Mouse (Mus musculus) midbrain, embryonic 13.5 days (tissue): ENCODE data around the gene Kcnd2. TPM values are rescaled to one million over a fixed set of nuclear protein-coding genes. Genes with fewer than 3 reads are reported as not detected.

Experiments
- ATAC-seq: fragments of 200-750 bp; cut with Nextera tagmentation; 2 replicates; pipeline ENCODE4 v1.8.0; 2017; ENCODE audit warnings: mild to moderate bottlenecking, moderate TSS enrichment, moderate library complexity
- H3K27ac ChIP-seq: fragments of 300-500 bp; sonication (generic); 2 replicates; pipeline ENCODE4 v1.5.1; 2015; ENCODE audit warnings: inconsistent platforms, mild to moderate bottlenecking, moderate library complexity
- H3K27me3 ChIP-seq: fragments of 300-500 bp; sonication (generic); 2 replicates; pipeline ENCODE4 v1.6.1; 2015; ENCODE audit warnings: mild to moderate bottlenecking, inconsistent platforms
- H3K36me3 ChIP-seq: fragments of 300-500 bp; sonication (generic); 2 replicates; pipeline ENCODE4 v1.6.1; 2015; ENCODE audit warnings: mild to moderate bottlenecking, inconsistent platforms
- H3K4me1 ChIP-seq: fragments of 300-500 bp; sonication (generic); replicated peaks from 2 replicates; pipeline ENCODE4 v1.6.1; 2015; ENCODE audit warnings: inconsistent platforms
- H3K4me2 ChIP-seq: fragments of 300-500 bp; sonication (generic); replicated peaks from 2 replicates; pipeline ENCODE4 v1.6.1; 2015; ENCODE audit warnings: moderate library complexity, mild to moderate bottlenecking, inconsistent platforms
- H3K4me3 ChIP-seq: fragments of 300-500 bp; sonication (generic); replicated peaks from 2 replicates; pipeline ENCODE4 v1.5.1; 2015; ENCODE audit warnings: mild to moderate bottlenecking, inconsistent platforms
- H3K9ac ChIP-seq: fragments of 300-500 bp; sonication (generic); replicated peaks from 2 replicates; pipeline ENCODE4 v1.6.1; 2015; ENCODE audit warnings: mild to moderate bottlenecking, inconsistent platforms
- H3K9me3 ChIP-seq: fragments of 300-500 bp; sonication (generic); 2 replicates; pipeline ENCODE4 v1.6.1; 2016; ENCODE audit warnings: mild to moderate bottlenecking, inconsistent platforms
- WGBS: fragments of 180-500 bp; shearing (Covaris S2); methylation state at CpG from one replicate; pipeline ENCODE4 v1.1.7; 2015; 5-methylcytosine and 5-hydroxymethylcytosine counted together
- polyA plus RNA-seq: library from polyadenylated mRNA; unstranded; fragments of >200 nt; fragmentation: Nextera tagmentation; extraction: Ambion mirVana; gene quantifications from 2 replicates; pipeline ENCODE4 v1.2.1, GENCODE M21; 2015

Kcnd2 gene
- 8.4 and 8.6 TPM in 2 replicates for polyA plus RNA-seq

DNA sequence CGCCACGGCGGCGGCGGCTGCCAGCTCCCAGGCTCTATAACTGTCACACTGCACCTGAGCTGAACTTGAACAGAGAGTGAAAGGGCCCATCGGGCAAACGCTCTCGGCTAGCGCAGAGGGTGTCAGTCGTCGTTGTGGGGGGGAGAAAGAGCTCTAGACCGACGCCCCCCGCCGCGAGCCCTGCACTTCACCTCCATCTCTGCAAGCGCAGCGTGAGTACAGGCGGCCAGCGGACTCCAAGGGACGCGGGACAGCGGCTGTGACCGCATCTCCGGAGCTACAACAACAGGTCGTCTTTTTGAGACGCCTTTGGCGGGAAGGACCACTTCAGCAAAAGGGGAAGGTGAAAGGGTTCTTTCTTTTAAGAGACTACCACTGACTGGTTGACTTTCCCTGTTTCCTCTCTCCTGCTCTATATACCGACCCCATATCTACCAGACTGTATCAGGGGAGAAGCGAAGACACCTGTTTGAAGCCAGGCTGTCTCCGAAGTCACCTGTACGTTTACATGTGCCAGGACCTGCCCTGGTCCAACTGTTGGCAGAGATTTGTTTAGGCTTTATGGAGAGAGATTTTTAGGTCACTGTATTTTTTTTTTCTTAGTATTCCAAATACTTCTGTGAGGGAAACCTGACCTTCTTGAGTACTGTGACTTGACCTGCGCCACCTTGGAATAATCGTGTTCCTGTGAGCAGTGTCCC lies at the start of gene Kcnd2:
Kcnd2 (plus strand) TSS at position 13 of the 701 bp plus-strand sequence.
- 0 out of 2 replicates have a peak, but pooled peaks cover 3% of the 10 kb centered on the region for H3K36me3 ChIP-seq
- H3K27ac ChIP-seq, result peak within 1 kb of the TSS; percentile 89
- H3K4me1 ChIP-seq, result peaks cover 9% of the 10 kb centered on the region
- no peaks in the 10 kb centered on the region for H3K27me3 ChIP-seq
- ATAC-seq, result no peak; the same call in 1 of the 2 replicates
- H3K4me2 ChIP-seq, result peak within 1 kb of the TSS; percentile 81
- peak within 1 kb of the TSS; percentile 95 for H3K4me3 ChIP-seq
- WGBS, result 9% methylated on average over 34 of the region's 34 CpGs
- H3K9ac ChIP-seq, result peak within 1 kb of the TSS; percentile 84
- no peaks in the 10 kb centered on the region for H3K9me3 ChIP-seq

DNA sequence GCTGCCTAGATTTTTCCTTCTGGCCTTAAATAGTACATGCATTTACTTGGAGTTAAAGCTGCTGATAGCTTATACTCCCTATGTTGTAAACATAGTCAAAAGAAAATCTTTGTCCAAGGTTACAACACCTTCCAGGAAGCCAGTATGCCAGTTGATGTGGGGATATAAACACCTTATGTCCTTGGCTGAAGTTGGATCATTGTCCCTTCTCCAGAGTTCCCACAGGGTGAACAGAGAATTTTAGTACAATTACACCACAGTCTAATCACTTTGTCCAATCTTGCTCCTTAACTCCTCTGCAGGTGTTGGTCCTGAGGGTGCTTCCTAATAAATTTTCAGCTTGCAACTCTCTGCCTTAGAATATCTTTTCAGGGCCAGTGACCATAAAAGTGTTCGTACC lies 48.7 kb upstream of the Kcnd2 start:
- Histone ChIP-seq H3K9me3 (no peaks in the 10 kb centered on the region), H3K9ac (no peak overlapping the region), H3K27ac (no peak overlapping the region), H3K4me1 (no peaks in the 10 kb centered on the region), H3K4me2 (no peak overlapping the region), H3K27me3 (no peaks in the 10 kb centered on the region), H3K36me3 (no peaks in the 10 kb centered on the region), H3K4me3 (no peak overlapping the region)
- no peak for ATAC-seq
- WGBS, result 92% methylated on average over 1 of the region's 1 CpGs

DNA sequence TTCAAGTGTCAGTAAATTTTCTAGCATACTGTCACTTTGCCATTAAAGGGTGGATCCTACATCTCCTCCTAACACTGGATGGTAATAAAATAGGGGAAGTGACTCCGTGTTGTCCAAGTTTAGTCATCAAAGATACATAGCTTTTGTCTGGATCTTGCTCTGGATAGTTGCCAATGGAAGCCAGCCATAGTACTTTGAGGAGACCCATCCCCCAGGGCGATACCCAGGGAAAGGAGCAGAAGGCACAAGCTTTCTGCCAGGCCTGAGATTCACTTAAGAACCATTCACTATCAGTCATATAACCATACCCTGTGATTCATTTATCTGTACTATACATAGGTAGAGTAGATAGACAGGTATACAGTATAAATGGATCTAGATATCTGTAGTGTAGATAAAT lies 20.0 kb upstream of the Kcnd2 start:
- H3K9me3 ChIP-seq, result peaks cover 12% of the 10 kb centered on the region; the same call in 1 of the 2 replicates
- no peaks in the 10 kb centered on the region for H3K4me1 ChIP-seq
- H3K4me3 ChIP-seq, result no peak overlapping the region
- no peak overlapping the region for H3K4me2 ChIP-seq
- H3K36me3 ChIP-seq, result no peaks in the 10 kb centered on the region
- ATAC-seq, result no peak
- H3K27ac ChIP-seq, result no peak overlapping the region
- no peaks in the 10 kb centered on the region for H3K27me3 ChIP-seq
- 80% methylated on average over 2 of the region's 2 CpGs for WGBS
- H3K9ac ChIP-seq, result no peak overlapping the region

DNA sequence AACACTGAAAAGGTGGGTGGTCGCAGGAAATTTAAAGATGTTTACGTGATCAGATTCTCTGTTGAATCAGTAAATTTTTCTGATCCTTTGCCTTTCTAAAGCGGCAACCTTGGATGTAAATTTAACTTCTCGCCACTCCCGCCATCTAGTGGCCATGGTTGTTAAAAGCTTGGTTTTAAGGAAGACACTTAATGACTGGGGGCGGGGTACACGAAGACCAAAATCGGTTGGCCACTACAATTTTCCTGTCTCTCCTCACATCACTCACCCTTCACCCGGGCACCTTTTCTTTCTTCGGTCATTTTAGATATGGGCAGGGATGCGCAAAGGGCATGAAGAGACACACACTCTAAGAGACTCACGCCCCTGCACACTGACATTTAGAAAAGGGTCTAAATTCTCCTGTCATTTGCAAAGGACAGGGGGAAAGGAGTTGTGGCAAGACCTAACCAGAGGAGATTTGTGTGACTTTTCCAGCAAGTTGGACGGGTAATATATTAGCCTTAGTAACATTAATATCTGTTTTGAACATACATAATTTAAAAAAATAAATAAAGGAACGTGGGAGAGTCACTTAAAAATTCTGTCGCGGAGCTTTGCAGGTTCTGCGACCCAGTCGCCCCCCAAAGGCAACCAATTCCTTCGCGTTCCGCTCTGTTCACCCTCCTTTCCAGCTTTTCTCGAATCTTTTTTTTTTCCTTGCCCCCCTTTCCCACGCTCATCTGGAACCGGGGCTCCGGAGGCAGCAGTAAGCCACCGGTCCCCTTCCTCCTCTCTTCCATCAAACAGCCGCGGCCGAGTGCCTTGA lies 1.2 kb upstream of the Kcnd2 start:
- H3K4me3 ChIP-seq, result peak overlapping the region; percentile 95
- H3K36me3 ChIP-seq, result 0 out of 2 replicates have a peak, but pooled peaks cover 3% of the 10 kb centered on the region
- H3K4me2 ChIP-seq, result peak overlapping the region; percentile 81
- no peaks in the 10 kb centered on the region for H3K9me3 ChIP-seq
- H3K27ac ChIP-seq, result peak overlapping the region; percentile 89
- under 1% methylated on average over 29 of the region's 29 CpGs for WGBS
- H3K9ac ChIP-seq, result peak overlapping the region; percentile 84
- peak; percentile 55 for ATAC-seq
- H3K4me1 ChIP-seq, result peaks cover 9% of the 10 kb centered on the region
- H3K27me3 ChIP-seq, result no peaks in the 10 kb centered on the region

DNA sequence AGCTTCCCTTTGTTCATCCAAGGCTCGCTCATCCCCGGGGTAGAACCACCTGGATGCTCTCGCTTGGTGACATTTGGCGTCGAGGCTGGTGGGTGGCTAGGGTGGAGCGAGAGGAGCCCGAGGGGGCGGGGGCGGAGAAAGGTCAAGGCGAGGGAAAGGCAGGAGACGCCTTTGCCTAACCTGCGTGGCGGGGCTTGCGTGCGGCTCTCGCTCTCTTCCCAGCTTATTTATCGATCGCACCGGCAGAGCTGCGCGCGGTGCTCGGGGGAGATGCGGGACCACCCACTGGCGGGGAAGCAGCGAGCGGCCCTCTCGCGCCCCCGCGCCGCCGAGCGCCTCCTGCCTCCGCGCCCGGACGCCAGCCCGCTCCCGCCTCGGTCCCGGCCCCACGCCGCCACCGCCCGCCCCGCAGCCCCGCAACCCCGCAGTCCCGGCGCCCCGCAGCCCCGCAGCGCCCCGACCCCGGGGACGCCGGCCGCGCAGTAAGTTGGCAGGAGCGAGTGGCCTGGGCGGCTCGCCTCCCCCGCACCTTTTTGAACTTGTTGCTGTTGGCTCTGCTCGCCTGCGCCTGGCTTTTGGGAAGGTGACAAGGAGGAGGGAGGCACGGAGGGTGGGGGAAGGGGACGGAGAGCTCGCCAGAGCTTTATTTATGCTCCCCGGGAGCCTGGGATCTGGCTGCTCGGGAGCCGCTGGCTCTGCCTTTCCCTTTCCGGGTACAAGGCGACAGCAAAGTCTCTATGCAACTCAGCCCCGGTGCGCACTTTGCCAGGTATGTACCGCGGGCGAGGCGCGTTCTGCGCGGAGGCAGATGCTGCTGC lies 421 bp upstream of the Kcnd2 start:
- Histone ChIP-seq H3K4me3 (peak overlapping the region; percentile 95), H3K4me2 (peak overlapping the region; percentile 81), H3K4me1 (peaks cover 9% of the 10 kb centered on the region), H3K27me3 (no peaks in the 10 kb centered on the region), H3K9me3 (no peaks in the 10 kb centered on the region), H3K27ac (peak overlapping the region; percentile 89), H3K36me3 (0 out of 2 replicates have a peak, but pooled peaks cover 3% of the 10 kb centered on the region), H3K9ac (peak overlapping the region; percentile 84)
- peak; percentile 80 for ATAC-seq
- WGBS, result under 1% methylated on average over 83 of the region's 83 CpGs

DNA sequence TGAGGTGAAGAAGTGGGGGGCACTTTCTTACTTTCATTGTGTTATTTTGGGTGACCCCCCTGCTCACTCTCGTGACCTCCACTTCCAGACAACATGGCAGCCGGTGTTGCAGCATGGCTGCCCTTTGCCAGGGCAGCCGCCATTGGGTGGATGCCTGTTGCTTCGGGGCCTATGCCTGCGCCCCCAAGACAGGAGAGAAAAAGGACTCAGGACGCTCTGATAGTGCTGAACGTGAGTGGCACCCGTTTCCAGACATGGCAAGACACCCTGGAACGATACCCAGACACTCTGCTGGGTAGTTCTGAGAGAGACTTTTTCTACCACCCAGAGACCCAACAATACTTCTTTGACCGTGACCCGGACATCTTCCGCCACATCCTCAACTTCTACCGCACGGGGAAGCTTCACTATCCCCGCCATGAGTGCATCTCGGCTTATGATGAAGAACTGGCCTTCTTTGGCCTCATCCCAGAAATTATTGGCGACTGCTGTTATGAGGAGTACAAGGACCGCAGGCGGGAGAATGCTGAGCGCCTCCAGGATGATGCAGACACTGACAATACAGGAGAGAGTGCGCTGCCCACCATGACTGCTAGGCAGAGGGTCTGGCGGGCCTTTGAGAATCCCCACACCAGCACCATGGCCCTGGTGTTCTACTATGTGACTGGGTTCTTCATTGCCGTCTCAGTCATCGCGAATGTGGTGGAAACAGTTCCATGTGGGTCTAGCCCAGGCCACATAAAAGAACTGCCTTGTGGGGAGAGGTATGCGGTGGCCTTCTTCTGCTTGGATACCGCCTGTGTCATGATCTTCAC lies 1.1 kb downstream of the Kcnd2 start:
- Histone ChIP-seq H3K4me3 (peak overlapping the region; percentile 95), H3K4me1 (peaks cover 9% of the 10 kb centered on the region), H3K27me3 (no peaks in the 10 kb centered on the region), H3K9me3 (no peaks in the 10 kb centered on the region), H3K9ac (no peak overlapping the region), H3K36me3 (0 out of 2 replicates have a peak, but pooled peaks cover 3% of the 10 kb centered on the region), H3K4me2 (peak overlapping the region; percentile 81), H3K27ac (no peak overlapping the region)
- WGBS, result 96% methylated on average over 27 of the region's 27 CpGs
- ATAC-seq, result no peak

DNA sequence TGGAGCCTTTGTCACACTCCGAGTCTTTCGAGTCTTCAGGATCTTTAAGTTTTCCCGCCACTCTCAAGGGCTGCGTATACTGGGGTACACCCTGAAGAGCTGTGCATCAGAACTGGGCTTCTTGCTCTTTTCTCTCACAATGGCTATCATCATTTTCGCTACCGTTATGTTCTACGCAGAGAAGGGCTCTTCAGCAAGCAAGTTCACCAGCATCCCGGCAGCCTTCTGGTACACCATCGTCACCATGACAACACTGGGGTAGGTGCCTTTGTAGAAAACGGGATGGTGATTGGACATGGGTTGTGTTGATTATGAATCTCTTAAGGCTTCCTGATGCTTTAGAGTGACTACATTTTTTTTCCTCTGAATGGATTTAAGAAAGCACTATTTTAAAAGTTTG lies 1.9 kb downstream of the Kcnd2 start:
- peaks cover 9% of the 10 kb centered on the region for H3K4me1 ChIP-seq
- 0 out of 2 replicates have a peak, but pooled peaks cover 3% of the 10 kb centered on the region for H3K36me3 ChIP-seq
- H3K27me3 ChIP-seq, result no peaks in the 10 kb centered on the region
- no peak overlapping the region for H3K9ac ChIP-seq
- WGBS, result 91% methylated on average over 10 of the region's 10 CpGs
- 0 out of 2 replicates have a peak overlapping the region, but pooled peaks have one; percentile 23 for H3K4me2 ChIP-seq
- no peak overlapping the region for H3K27ac ChIP-seq
- no peak overlapping the region for H3K4me3 ChIP-seq
- no peaks in the 10 kb centered on the region for H3K9me3 ChIP-seq
- no peak for ATAC-seq

DNA sequence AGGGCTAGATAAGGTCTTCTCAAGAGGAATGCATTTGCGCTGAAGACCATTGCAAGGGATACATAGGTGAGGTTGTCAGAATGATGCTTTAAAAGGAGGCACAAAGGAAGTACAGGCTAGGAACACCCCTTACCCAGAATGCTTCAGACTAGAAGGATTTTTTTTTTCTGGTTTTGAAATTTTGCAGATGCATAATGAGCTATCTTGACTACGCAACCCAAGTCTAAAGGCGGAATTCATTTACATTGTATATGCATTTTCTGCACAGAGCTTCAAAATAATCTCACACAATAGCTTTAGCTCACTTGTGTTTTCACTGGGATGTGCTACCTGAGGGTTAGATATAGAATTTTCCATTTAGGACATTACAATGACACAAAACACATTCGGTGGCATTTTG lies 10.8 kb downstream of the Kcnd2 start:
- WGBS, result 92% methylated on average over 4 of the region's 4 CpGs
- Histone ChIP-seq H3K4me2 (no peak overlapping the region), H3K4me1 (0 out of 2 replicates have a peak, but pooled peaks cover 4% of the 10 kb centered on the region), H3K27ac (no peak overlapping the region), H3K9ac (no peak overlapping the region), H3K4me3 (no peak overlapping the region), H3K36me3 (no peaks in the 10 kb centered on the region), H3K9me3 (no peaks in the 10 kb centered on the region), H3K27me3 (no peaks in the 10 kb centered on the region)
- no peak for ATAC-seq

DNA sequence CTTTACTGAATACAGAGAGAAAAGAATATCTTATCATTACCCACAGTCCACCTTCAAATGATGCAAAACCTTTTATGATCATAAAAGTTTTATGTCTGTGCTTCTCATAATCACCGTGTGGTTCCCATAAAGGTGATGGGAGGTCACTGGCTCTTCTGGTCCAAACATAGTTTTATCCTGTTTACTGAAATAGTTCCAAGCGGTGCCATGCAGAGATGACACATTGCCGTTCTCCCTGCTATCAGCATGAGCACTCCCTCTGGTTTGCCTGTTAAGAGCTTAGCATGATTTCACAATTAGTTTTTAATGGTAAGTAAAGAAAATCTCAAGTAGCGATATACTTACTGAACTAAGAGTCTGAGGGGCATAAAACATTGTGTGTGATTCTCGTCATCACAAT lies 43.7 kb downstream of the Kcnd2 start:
- no peak overlapping the region for H3K9ac ChIP-seq
- H3K27me3 ChIP-seq, result no peaks in the 10 kb centered on the region
- ATAC-seq, result no peak
- no peaks in the 10 kb centered on the region for H3K36me3 ChIP-seq
- H3K4me1 ChIP-seq, result no peaks in the 10 kb centered on the region
- H3K9me3 ChIP-seq, result no peaks in the 10 kb centered on the region
- no peak overlapping the region for H3K4me3 ChIP-seq
- H3K4me2 ChIP-seq, result no peak overlapping the region
- H3K27ac ChIP-seq, result no peak overlapping the region
- WGBS, result 86% methylated on average over 5 of the region's 5 CpGs

DNA sequence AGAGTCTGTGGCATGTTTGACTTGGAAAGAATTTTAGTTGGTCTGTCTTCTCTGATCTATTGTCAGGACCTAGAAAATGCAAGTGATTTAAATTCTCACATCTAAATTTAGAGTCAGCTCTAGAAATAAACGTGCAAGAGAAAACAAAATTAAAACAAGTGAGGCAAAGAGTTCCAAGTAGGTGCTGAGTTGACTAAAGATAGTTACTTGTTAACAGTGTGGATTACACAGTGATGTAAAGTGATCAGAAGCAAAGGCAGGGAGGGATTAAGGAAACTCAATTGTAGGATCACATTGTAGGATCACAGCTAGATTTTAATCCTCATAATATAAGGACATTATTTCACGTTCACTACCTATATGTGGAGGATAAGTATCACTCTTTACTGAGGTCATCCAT lies 52.6 kb downstream of the Kcnd2 start:
- Histone ChIP-seq H3K4me3 (no peak overlapping the region), H3K4me1 (no peaks in the 10 kb centered on the region), H3K9me3 (no peaks in the 10 kb centered on the region), H3K4me2 (no peak overlapping the region), H3K36me3 (no peaks in the 10 kb centered on the region), H3K27me3 (no peaks in the 10 kb centered on the region), H3K9ac (no peak overlapping the region), H3K27ac (no peak overlapping the region)
- 32% methylated on average over 2 of the region's 2 CpGs for WGBS
- ATAC-seq, result no peak

DNA sequence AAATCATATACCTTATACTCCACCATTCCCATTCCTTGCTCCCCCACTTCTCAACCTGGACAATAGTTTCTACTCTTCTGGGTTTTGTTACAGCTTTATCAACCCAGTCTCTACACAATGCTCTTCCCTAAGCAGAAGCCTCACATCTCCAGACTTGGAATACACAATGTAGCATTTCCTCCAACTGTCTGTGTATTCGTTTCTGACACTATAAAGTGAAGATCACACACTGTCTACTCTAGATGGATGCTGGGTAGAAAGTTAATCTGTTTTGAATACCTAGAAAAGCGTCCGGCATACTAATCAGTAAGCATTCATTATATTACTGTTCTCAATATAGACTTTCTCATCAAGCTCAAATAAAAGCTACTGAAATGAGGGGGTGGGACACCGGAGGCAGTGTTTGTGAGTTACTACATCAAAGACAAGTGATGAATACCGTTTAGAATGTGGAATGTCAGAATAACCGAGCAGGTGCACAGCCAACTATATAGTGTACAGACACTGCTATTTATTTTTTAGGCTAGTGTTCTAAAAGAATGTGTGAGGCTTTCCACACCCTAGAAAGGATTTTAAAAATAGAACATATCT lies 62.1 kb downstream of the Kcnd2 start:
- Histone ChIP-seq H3K4me3 (no peak overlapping the region), H3K9me3 (no peaks in the 10 kb centered on the region), H3K36me3 (no peaks in the 10 kb centered on the region), H3K9ac (no peak overlapping the region), H3K4me2 (no peak overlapping the region), H3K27me3 (no peaks in the 10 kb centered on the region), H3K27ac (no peak overlapping the region), H3K4me1 (0 out of 2 replicates have a peak, but pooled peaks cover 16% of the 10 kb centered on the region)
- ATAC-seq, result peak; percentile 82
- 24% methylated on average over 6 of the region's 6 CpGs for WGBS
